Mouse (Mus musculus) heart, postnatal 10 days (tissue): ENCODE data around the gene Ahnak2. TPM values are rescaled to one million over a fixed set of nuclear protein-coding genes. Genes with fewer than 3 reads are reported as not detected.
A peak's percentile ranks its signal among the peaks of the same experiment; 100 is the strongest.

ENCODE experiments used
- DNase-seq, 2 experiments: peaks; one replicate each; pipeline ENCODE4 v3.0.0; 2021
- intact Hi-C: fragments of 180-260 bp; cut with DNase I; formaldehyde crosslinking; loops from one replicate; pipeline ENCODE4 v1.15.1; 2025
- total RNA-seq, 2 experiments: library from RNA; stranded (reverse); gene quantifications; 2 replicates each; pipeline ENCODE4 v1.2.3; 2021

The Ahnak2 gene
- total RNA-seq, 2 experiments from 2014 or later: 13.6 to 17.4 TPM

GRCm38 (mm10) chr12:112798332-112798681 is 4.2 kb downstream of the Ahnak2 start:
- no peak for DNase-seq
- intact Hi-C loops: no loop called here

- DNase-seq: peak; percentile 46 to 48
- intact Hi-C loops: no loop called here
Observed at GRCm38 (mm10) chr12:112797672-112798331, 4.7 kb downstream of the Ahnak2 start.

GRCm38 (mm10) chr12:112796551-112797510 is 5.6 kb downstream of the Ahnak2 start:
- intact Hi-C loops: no loop called here
- DNase-seq: no peak

- peak; percentile 63 to 66 for DNase-seq
- intact Hi-C loops: loop anchor here (2.0 kb wide), 1 partner anchor 53 kb away; no protein-coding TSS in a partner anchor
Observed at GRCm38 (mm10) chr12:112795466-112796104, 6.9 kb downstream of the Ahnak2 start.

- DNase-seq: no peak
- intact Hi-C loops: loop anchor here (2.0 kb wide), 1 partner anchor 52 kb away; no protein-coding TSS in a partner anchor
Observed at GRCm38 (mm10) chr12:112794998-112795397, 7.5 kb downstream of the Ahnak2 start.

- intact Hi-C loops: loop anchor here (2.0 kb wide), 1 partner anchor 52 kb away; no protein-coding TSS in a partner anchor
- no peak for DNase-seq
Observed at GRCm38 (mm10) chr12:112794356-112794816, 8.1 kb downstream of the Ahnak2 start.

GRCm38 (mm10) chr12:112793601-112794355 is 8.7 kb downstream of the Ahnak2 start:
- intact Hi-C loops: loop anchor here (2.0 kb wide), 1 partner anchor 51 kb away; no protein-coding TSS in a partner anchor
- DNase-seq: peak; percentile 88 to 90

GRCm38 (mm10) chr12:112791026-112791425 is 11.4 kb downstream of the Ahnak2 start:
- no peak for DNase-seq
- intact Hi-C loops: no loop called here

GRCm38 (mm10) chr12:112774481-112774880 is 28.0 kb downstream of the Ahnak2 start:
- no peak for DNase-seq

GRCm38 (mm10) chr12:112774026-112774425 is 28.4 kb downstream of the Ahnak2 start:
- intact Hi-C loops: no loop called here
- DNase-seq: no peak

More at GRCm38 (mm10) chr12:112774481-112774880, 28.0 kb downstream of the Ahnak2 start:
- intact Hi-C loops: no loop called here

GRCm38 (mm10) chr12:112773366-112773765 is 29.1 kb downstream of the Ahnak2 start:
- no peak for DNase-seq
- intact Hi-C loops: no loop called here

- intact Hi-C loops: no loop called here
Observed at GRCm38 (mm10) chr12:112772306-112772705, 30.2 kb downstream of the Ahnak2 start.

GRCm38 (mm10) chr12:112770396-112770795 is 32.1 kb downstream of the Ahnak2 start:
- DNase-seq: no peak

More at GRCm38 (mm10) chr12:112772306-112772705, 30.2 kb downstream of the Ahnak2 start:
- no peak for DNase-seq

GRCm38 (mm10) chr12:112769751-112770150 is 32.7 kb downstream of the Ahnak2 start:
- no peak for DNase-seq
- intact Hi-C loops: no loop called here

More at GRCm38 (mm10) chr12:112770396-112770795, 32.1 kb downstream of the Ahnak2 start:
- intact Hi-C loops: no loop called here

- intact Hi-C loops: no loop called here
- DNase-seq: no peak
Observed at GRCm38 (mm10) chr12:112769031-112769430, 33.4 kb downstream of the Ahnak2 start.

- no peak for DNase-seq
- intact Hi-C loops: no loop called here
Observed at GRCm38 (mm10) chr12:112768166-112768565, 34.3 kb downstream of the Ahnak2 start.

- DNase-seq: no peak
- intact Hi-C loops: no loop called here
Observed at GRCm38 (mm10) chr12:112767036-112767890, 35.2 kb downstream of the Ahnak2 start.

GRCm38 (mm10) chr12:112766586-112766985 is 35.9 kb downstream of the Ahnak2 start:
- DNase-seq: no peak
- intact Hi-C loops: no loop called here

- no peak for DNase-seq
- intact Hi-C loops: no loop called here
Observed at GRCm38 (mm10) chr12:112764991-112765390, 37.5 kb downstream of the Ahnak2 start.
